Mouse (Mus musculus) forebrain, embryonic 12.5 days (tissue): ENCODE data around the gene Gm20517. TPM values are rescaled to one million over a fixed set of nuclear protein-coding genes. Genes with fewer than 3 reads are reported as not detected.
"Not testable (repeated sequence)": the region's sequence is repeated elsewhere in the genome, so short reads cannot be mapped to it uniquely, and the experiment has no call there.

ENCODE experiments used
- ATAC-seq: fragments of 200-750 bp; cut with Nextera tagmentation; 2 replicates; pipeline ENCODE4 v1.8.0; 2017; ENCODE audit warnings: moderate TSS enrichment; ENCODE audit not compliant: low FRiP score
- H3K27ac ChIP-seq: fragments of 300-500 bp; sonication (generic); 2 replicates; pipeline ENCODE4 v1.5.1; 2016; ENCODE audit warnings: mild to moderate bottlenecking
- H3K27me3 ChIP-seq: fragments of 300-500 bp; sonication (generic); 2 replicates; pipeline ENCODE4 v1.6.1; 2016; ENCODE audit warnings: mild to moderate bottlenecking
- H3K36me3 ChIP-seq: fragments of 300-500 bp; sonication (generic); replicated peaks from 2 replicates; pipeline ENCODE4 v1.6.1; 2016; ENCODE audit warnings: mild to moderate bottlenecking
- H3K4me1 ChIP-seq: fragments of 300-500 bp; sonication (generic); 2 replicates; pipeline ENCODE4 v1.6.1; 2016
- H3K4me2 ChIP-seq: fragments of 300-500 bp; sonication (generic); 2 replicates; pipeline ENCODE4 v1.6.1; 2016; ENCODE audit warnings: mild to moderate bottlenecking, moderate library complexity
- H3K4me3 ChIP-seq: fragments of 300-500 bp; sonication (generic); replicated peaks from 2 replicates; pipeline ENCODE4 v1.5.1; 2016; ENCODE audit warnings: mild to moderate bottlenecking
- H3K9ac ChIP-seq: fragments of 300-500 bp; sonication (generic); 2 replicates; pipeline ENCODE4 v1.6.1; 2016; ENCODE audit warnings: mild to moderate bottlenecking
- H3K9me3 ChIP-seq: fragments of 300-500 bp; sonication (generic); 2 replicates; pipeline ENCODE4 v1.6.1; 2016
- WGBS: fragments of 180-500 bp; shearing (Covaris S2); methylation state at CpG from one replicate; pipeline ENCODE4 v1.1.7; 2016; 5-methylcytosine and 5-hydroxymethylcytosine counted together
- polyA plus RNA-seq: library from polyadenylated mRNA; unstranded; fragments of >200 nt; fragmentation: Nextera tagmentation; extraction: Ambion mirVana; gene quantifications from 2 replicates; pipeline ENCODE4 v1.2.1, GENCODE M21; 2016

The Gm20517 gene
- polyA plus RNA-seq, 1 experiment from 2014 or later, result 1.6 TPM

DNA sequence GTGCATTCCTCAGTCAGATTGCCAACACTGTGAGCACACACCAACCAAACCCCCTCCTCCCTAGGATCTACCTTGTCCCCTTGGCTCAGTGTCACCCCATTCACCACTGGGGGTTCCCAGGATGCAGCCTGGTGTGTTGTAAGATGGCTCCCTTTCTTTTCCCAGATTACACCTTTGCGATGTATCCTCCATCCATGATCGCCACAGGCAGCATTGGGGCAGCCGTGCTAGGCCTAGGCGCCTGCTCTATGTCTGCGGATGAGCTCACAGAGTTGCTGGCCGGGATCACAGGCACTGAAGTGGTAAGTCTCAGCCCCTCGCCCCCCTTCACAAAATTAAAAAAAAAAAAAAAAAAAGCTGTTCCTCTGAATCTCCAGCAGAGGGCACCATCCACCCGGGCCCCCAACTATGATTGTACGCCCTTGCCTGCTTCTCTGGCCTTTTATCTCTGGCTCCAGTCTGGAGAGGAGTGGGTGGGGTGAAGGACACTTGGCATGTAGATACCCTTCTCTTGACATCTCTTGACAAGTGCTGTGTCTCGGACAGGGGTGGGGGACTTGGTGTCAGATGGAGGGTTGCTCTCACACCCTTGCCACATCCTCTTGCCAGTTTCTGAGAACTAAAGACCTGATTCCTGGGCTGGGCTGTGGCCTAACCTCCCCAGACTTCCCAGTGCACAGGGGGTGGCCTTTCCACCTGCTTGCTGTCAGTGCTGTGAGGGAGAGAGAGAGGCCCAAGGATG, 13.4 kb upstream of the Gm20517 start:
- Histone ChIP-seq H3K36me3 (peaks cover 47% of the 10 kb centered on the region), H3K4me2 (peak overlapping the region; percentile 93; the same call in 1 of the 2 replicates), H3K4me1 (peaks cover 46% of the 10 kb centered on the region), H3K9me3 (no peaks in the 10 kb centered on the region), H3K9ac (peak overlapping the region; percentile 84; the same call in 1 of the 2 replicates), H3K27me3 (no peaks in the 10 kb centered on the region), H3K4me3 (no peak overlapping the region), H3K27ac (0 out of 2 replicates have a peak overlapping the region, but pooled peaks have one; percentile 43)
- no peak for ATAC-seq
- WGBS, result 20% methylated on average over 10 of the region's 10 CpGs

DNA sequence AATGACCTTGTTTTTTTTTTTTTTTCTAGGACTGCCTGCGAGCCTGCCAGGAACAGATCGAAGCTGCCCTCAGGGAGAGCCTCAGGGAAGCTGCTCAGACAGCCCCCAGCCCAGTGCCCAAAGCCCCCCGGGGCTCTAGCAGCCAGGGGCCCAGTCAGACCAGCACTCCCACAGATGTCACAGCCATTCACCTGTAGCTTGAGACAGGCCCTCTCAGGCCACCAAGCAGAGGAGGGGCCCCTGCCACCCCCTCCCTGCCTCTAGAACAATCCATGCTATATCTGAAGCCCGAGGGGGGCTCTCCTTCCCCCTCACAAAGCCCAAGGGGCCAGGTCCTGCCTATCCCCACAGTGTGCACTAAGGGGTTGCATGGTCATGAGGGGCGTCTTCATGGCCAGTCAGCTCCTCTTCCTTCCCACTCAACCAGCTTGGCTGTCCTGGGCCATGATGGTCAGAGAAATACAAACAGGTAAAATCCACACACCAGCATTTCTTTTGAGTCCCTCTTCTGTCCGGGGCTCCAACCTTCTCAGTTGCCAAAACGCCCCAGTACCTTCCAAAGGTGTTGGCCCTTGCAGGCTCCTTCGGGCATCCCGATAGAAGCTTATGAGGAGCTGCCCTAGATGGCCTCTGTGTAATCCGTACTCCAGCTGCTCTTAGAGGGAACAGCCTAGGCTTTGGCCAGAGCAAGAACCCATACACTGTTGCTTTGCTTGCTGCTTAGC, 12.6 kb upstream of the Gm20517 start:
- 77% methylated on average over 10 of the region's 10 CpGs for WGBS
- Histone ChIP-seq H3K27ac (0 out of 2 replicates have a peak overlapping the region, but pooled peaks have one; percentile 43), H3K36me3 (peaks cover 50% of the 10 kb centered on the region), H3K4me1 (peaks cover 45% of the 10 kb centered on the region)
- H3K4me3 ChIP-seq, H3K9ac ChIP-seq, H3K4me2 ChIP-seq, H3K27me3 ChIP-seq, H3K9me3 ChIP-seq, ATAC-seq: not testable (repeated sequence)

DNA sequence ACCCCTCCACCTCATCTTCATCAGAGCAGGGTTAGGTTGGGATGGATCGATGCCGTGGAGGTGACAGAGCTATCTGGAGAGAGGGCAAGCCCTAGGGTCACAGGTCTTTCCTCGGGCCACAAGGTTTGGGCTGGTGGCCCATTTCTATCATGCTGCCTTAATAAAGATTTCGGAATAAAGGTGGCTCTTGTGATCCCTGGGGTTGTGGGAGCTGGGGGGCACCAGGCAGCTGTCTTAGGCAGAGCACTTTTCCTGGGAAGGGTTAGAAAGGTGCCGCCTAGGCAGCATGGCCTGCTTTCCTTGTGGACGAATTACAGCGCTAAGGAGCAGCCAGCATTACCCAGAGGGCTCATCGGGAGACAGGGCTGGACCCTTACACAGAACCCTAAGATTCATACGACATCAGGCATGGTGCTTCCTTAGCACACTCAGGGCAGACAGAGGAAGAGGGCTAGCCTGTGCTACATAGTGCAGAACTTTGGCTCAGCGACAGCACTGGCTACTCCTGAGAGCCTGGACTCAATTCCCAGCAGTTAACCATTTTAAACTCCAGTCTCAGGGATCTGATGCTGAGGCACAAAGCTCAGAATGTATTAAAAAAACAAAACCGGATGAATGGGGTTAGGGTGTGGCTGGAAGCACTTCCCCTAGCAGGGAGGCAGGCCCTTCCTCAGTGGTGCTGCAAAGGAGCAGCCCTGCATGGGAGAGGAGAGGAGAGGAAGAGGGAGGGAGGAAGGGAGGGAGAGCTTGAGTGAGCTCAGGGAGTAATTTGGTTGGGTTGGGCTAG, 11.7 kb upstream of the Gm20517 start:
- WGBS, result 81% methylated on average over 11 of the region's 11 CpGs
- H3K36me3 ChIP-seq, result peaks cover 60% of the 10 kb centered on the region
- H3K4me3 ChIP-seq, result no peak overlapping the region
- H3K4me2 ChIP-seq, result no peak overlapping the region
- H3K27ac ChIP-seq, result no peak overlapping the region
- H3K9ac ChIP-seq, result no peak overlapping the region
- no peak for ATAC-seq
- H3K4me1 ChIP-seq, result peaks cover 37% of the 10 kb centered on the region
- H3K9me3 ChIP-seq, result no peaks in the 10 kb centered on the region
- H3K27me3 ChIP-seq, result no peaks in the 10 kb centered on the region

- WGBS, result 90% methylated on average over 13 of the region's 13 CpGs
- peaks cover 71% of the 10 kb centered on the region for H3K36me3 ChIP-seq
- ATAC-seq, result no peak
- H3K27me3 ChIP-seq, result no peaks in the 10 kb centered on the region
- no peak overlapping the region for H3K4me3 ChIP-seq
- H3K4me2 ChIP-seq, result no peak overlapping the region
- no peaks in the 10 kb centered on the region for H3K9me3 ChIP-seq
- H3K9ac ChIP-seq, result no peak overlapping the region
- H3K4me1 ChIP-seq, result peaks cover 26% of the 10 kb centered on the region
- H3K27ac ChIP-seq, result no peak overlapping the region
These were observed 10.6 kb upstream of the Gm20517 start for GRCm38 (mm10) chr17:47600601-47601388.

- no peaks in the 10 kb centered on the region for H3K9me3 ChIP-seq
- WGBS, result 92% methylated on average over 10 of the region's 10 CpGs
- H3K4me1 ChIP-seq, result peaks cover 20% of the 10 kb centered on the region
- H3K27me3 ChIP-seq, result no peaks in the 10 kb centered on the region
- ATAC-seq, result no peak
- peaks cover 75% of the 10 kb centered on the region for H3K36me3 ChIP-seq
- no peak overlapping the region for H3K27ac ChIP-seq
- no peak overlapping the region for H3K4me2 ChIP-seq
- H3K4me3 ChIP-seq, result no peak overlapping the region
- H3K9ac ChIP-seq, result no peak overlapping the region
These were observed 10.0 kb upstream of the Gm20517 start for GRCm38 (mm10) chr17:47601389-47601755.

- WGBS, result 94% methylated on average over 11 of the region's 11 CpGs
- no peaks in the 10 kb centered on the region for H3K27me3 ChIP-seq
- no peak for ATAC-seq
- H3K9me3 ChIP-seq, result no peaks in the 10 kb centered on the region
- no peak overlapping the region for H3K4me2 ChIP-seq
- H3K9ac ChIP-seq, result no peak overlapping the region
- peaks cover 83% of the 10 kb centered on the region for H3K36me3 ChIP-seq
- H3K27ac ChIP-seq, result no peak overlapping the region
- H3K4me3 ChIP-seq, result no peak overlapping the region
- H3K4me1 ChIP-seq, result peaks cover 11% of the 10 kb centered on the region
These were observed 9.1 kb upstream of the Gm20517 start for GRCm38 (mm10) chr17:47602289-47602688.

GRCm38 (mm10) chr17:47606220-47606619, 5.2 kb upstream of the Gm20517 start:
- Histone ChIP-seq H3K4me3 (no peak overlapping the region), H3K9ac (no peak overlapping the region), H3K27me3 (no peaks in the 10 kb centered on the region), H3K9me3 (no peaks in the 10 kb centered on the region), H3K4me1 (peaks cover 9% of the 10 kb centered on the region), H3K36me3 (peaks cover 61% of the 10 kb centered on the region), H3K4me2 (no peak overlapping the region), H3K27ac (no peak overlapping the region)
- ATAC-seq, result no peak
- 77% methylated on average over 5 of the region's 5 CpGs for WGBS

- Histone ChIP-seq H3K9me3 (no peaks in the 10 kb centered on the region), H3K4me2 (no peak overlapping the region), H3K4me3 (no peak overlapping the region), H3K4me1 (peaks cover 21% of the 10 kb centered on the region), H3K9ac (no peak overlapping the region), H3K27ac (no peak overlapping the region), H3K27me3 (no peaks in the 10 kb centered on the region), H3K36me3 (peaks cover 41% of the 10 kb centered on the region)
- 94% methylated on average over 4 of the region's 4 CpGs for WGBS
- no peak for ATAC-seq
These were observed 2.2 kb upstream of the Gm20517 start for GRCm38 (mm10) chr17:47609182-47609581.

DNA sequence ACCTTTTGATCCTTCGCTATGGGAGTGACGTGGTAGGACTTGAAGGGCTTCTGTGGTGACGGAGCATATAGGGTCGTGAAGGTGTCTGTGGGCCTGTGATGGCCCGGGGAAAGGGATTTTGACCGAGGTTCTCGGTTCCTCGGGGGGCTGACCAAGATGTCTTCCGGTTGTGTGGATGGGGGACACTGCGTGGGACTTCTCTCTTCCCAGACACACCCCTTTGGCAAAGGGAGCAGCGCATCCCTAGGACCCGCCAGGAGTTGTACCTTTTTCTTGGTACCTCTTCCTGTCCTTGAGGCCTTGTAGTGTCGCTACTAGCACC, 233 bp downstream of the Gm20517 start:
- under 1% methylated on average over 13 of the region's 13 CpGs for WGBS
- Histone ChIP-seq H3K9ac (peak overlapping the region; percentile 77), H3K27me3 (no peaks in the 10 kb centered on the region), H3K36me3 (peaks cover 31% of the 10 kb centered on the region), H3K27ac (peak overlapping the region; percentile 36; the same call in 1 of the 2 replicates), H3K4me3 (peak overlapping the region; percentile 83), H3K9me3 (no peaks in the 10 kb centered on the region), H3K4me2 (peak overlapping the region; percentile 93), H3K4me1 (peaks cover 21% of the 10 kb centered on the region)
- ATAC-seq, result no peak

DNA sequence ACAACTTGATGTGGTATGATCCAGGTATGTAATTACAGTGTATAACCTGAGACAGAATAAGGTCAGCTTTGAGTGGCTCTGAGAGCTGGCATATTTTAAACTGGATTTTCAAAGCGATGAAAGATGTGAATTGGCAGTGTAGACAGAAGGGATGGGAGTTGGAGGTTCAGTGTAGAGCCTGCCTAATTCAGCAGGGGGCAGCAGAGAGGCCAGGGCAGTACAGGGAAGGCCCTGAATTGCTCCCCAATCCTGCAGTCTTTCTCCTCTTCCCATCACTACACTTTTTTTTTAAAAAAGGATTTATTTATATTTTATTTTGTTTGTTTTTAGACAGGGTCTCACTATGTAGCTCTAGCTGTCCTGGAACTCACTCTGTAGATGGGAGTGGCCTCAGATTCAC, 2.6 kb downstream of the Gm20517 start:
- Histone ChIP-seq H3K27me3 (no peaks in the 10 kb centered on the region), H3K4me1 (peaks cover 21% of the 10 kb centered on the region), H3K4me3 (no peak overlapping the region), H3K36me3 (peaks cover 31% of the 10 kb centered on the region), H3K9ac (no peak overlapping the region), H3K4me2 (no peak overlapping the region), H3K27ac (no peak overlapping the region), H3K9me3 (no peaks in the 10 kb centered on the region)
- no peak for ATAC-seq
- WGBS, result 84% methylated on average over 1 of the region's 1 CpGs

GRCm38 (mm10) chr17:47616119-47616518, 4.7 kb downstream of the Gm20517 start:
- Histone ChIP-seq H3K36me3 (peaks cover 40% of the 10 kb centered on the region), H3K4me1 (peaks cover 13% of the 10 kb centered on the region), H3K9me3 (no peaks in the 10 kb centered on the region), H3K27ac (no peak overlapping the region), H3K4me2 (no peak overlapping the region), H3K9ac (no peak overlapping the region), H3K27me3 (no peaks in the 10 kb centered on the region), H3K4me3 (no peak overlapping the region)
- no peak for ATAC-seq
- 95% methylated on average over 8 of the region's 8 CpGs for WGBS

GRCm38 (mm10) chr17:47616652-47617051, 5.3 kb downstream of the Gm20517 start:
- Histone ChIP-seq H3K9me3 (no peaks in the 10 kb centered on the region), H3K27ac (no peak overlapping the region), H3K4me3 (no peak overlapping the region), H3K4me2 (no peak overlapping the region), H3K27me3 (no peaks in the 10 kb centered on the region), H3K4me1 (peaks cover 13% of the 10 kb centered on the region), H3K9ac (no peak overlapping the region), H3K36me3 (peaks cover 46% of the 10 kb centered on the region)
- no peak for ATAC-seq
- 90% methylated on average over 4 of the region's 4 CpGs for WGBS
